11 mouse cellular contexts compared by ENCODE assay signal in the genomic region with DNA sequence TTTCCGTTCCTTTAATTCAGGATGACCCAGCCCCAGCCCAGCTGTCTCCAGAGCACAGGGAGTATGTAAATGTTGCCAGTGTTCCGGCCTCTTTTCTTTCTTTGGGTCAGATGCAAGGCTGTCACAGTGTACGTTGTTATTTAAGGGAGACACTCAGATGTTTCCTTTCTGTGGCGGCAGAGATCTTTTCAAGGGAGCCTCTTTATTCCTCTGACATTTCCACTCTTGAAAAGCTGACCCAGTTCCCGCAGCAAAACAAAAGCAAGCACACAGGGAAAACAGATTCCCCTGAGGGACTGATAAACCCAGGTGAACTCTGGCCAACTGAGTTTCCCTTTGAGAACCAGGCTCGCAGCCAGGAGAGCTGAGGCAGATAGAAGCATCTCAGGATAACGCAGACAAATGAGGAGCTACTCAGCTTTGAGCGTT.
DNase-seq lines count a peak whose midpoint lies in the region; ATAC-seq and TF ChIP-seq lines count a peak whose summit lies in the region.
"Had no signal": no experiment of that assay in that cellular context is flagged by ENCODE, and none has a peak within 500 bp of the region (broad histone marks: within the 10 kb centered on the region; RNA-seq: fewer than 3 reads in every experiment).

No protein-coding gene starts in this region.

- H3K36me3 ChIP-seq in kidney, embryonic 14.5 days (ENCODE audit: control insufficient read depth, insufficient read depth, low read length) = no peaks in the 10 kb centered on the region
- H3K36me3 ChIP-seq: limb, embryonic 15.5 days; stomach, embryonic 15.5 days had no signal

- intact Hi-C loops in gastrocnemius, adult 2 months (cut with DNase I) = no loop called here
- intact Hi-C loops in gastrocnemius, postnatal 36 days (cut with DNase I) = no loop called here

- DNase-seq in gastrocnemius, adult 2 months = no peak
- no peak for DNase-seq in gastrocnemius, postnatal 4 days (ENCODE audit: low spot score in 2 of 2)
- DNase-seq in adrenal gland, postnatal 10 days = peak; percentile 27
- peak; percentile 38 for DNase-seq in heart, adult 8-10 months (ENCODE audit: low spot score)
- DNase-seq in telencephalon, adult 2 months (ENCODE audit: low read depth, low spot score) = peak; percentile 19
- no peak for DNase-seq in gastrocnemius, postnatal 25 days
- no peak for DNase-seq in gastrocnemius, postnatal 36 days

- 16% methylated on average over 8 of the region's 8 CpGs for WGBS in kidney, embryonic 14.5 days

- H3K4me3 ChIP-seq in gastrocnemius, adult 2 months = 0 out of 2 replicates have a peak overlapping the region, but pooled peaks have one; percentile 3
- H3K4me3 ChIP-seq in kidney, embryonic 14.5 days (ENCODE audit: low read length) = no peak overlapping the region
- H3K4me3 ChIP-seq: erythroblast, embryonic 14.5 days; limb, embryonic 15.5 days; stomach, embryonic 15.5 days had no signal

- H3K9me3 ChIP-seq in kidney, embryonic 14.5 days (ENCODE audit: control insufficient read depth, low read length) = no peaks in the 10 kb centered on the region
- H3K9me3 ChIP-seq: limb, embryonic 15.5 days; stomach, embryonic 15.5 days had no signal

- H3K27ac ChIP-seq in gastrocnemius, adult 2 months = no peak overlapping the region
- H3K27ac ChIP-seq in kidney, embryonic 14.5 days (ENCODE audit: low read depth, low read length) = no peak overlapping the region
- H3K27ac ChIP-seq: limb, embryonic 15.5 days; stomach, embryonic 15.5 days had no signal

- no peak for TF ChIP-seq CTCF in gastrocnemius, adult 2 months (IDR thresholded peaks at IDR 0.05)

- no peaks in the 10 kb centered on the region for H3K4me1 ChIP-seq in kidney, embryonic 14.5 days (ENCODE audit: control insufficient read depth, insufficient read depth, low read length)
- H3K4me1 ChIP-seq: stomach, embryonic 15.5 days had no signal

- H3K9ac ChIP-seq in kidney, embryonic 14.5 days (ENCODE audit: low read depth, low read length) = no peak overlapping the region
- H3K9ac ChIP-seq: limb, embryonic 15.5 days; stomach, embryonic 15.5 days had no signal

- ATAC-seq in kidney, embryonic 14.5 days (ENCODE audit: low FRiP score, low TSS enrichment) = no peak

- no peaks in the 10 kb centered on the region for H3K27me3 ChIP-seq in kidney, embryonic 14.5 days (ENCODE audit: control insufficient read depth, insufficient read depth, low read length)
- H3K27me3 ChIP-seq: limb, embryonic 15.5 days; stomach, embryonic 15.5 days had no signal

- H3K4me2 ChIP-seq in kidney, embryonic 14.5 days (replicated peaks; ENCODE audit: low read depth, low read length) = 0 out of 2 replicates have a peak overlapping the region, but pooled peaks have one; percentile 10
- H3K4me2 ChIP-seq: limb, embryonic 15.5 days; stomach, embryonic 15.5 days had no signal

Comparison
In these comparisons a context has a peak if more than half of its experiments do, and no peak if none do; other contexts are left out.
1. DNase-seq: peak in adrenal gland, postnatal 10 days (single experiment), heart, adult 8-10 months (single experiment) and telencephalon, adult 2 months (single experiment); none in gastrocnemius, adult 2 months (single experiment), gastrocnemius, postnatal 4 days (0 of 2), gastrocnemius, postnatal 25 days (single experiment) and gastrocnemius, postnatal 36 days (0 of 2).